Mouse (Mus musculus) lung, postnatal 0 days (tissue): ENCODE measurements around the gene Epb41l5.
A peak's percentile ranks its signal among the peaks of the same experiment; 100 is the strongest.

Experiments used
- CTCF ChIP-seq: IDR thresholded peaks from 2 replicates; pipeline ENCODE4 v1.5.1; 2016; ENCODE audit warnings: antibody characterized with exemption, mild to moderate bottlenecking
- EP300 ChIP-seq: IDR thresholded peaks from 2 replicates; pipeline ENCODE4 v1.6.1; 2016; ENCODE audit warnings: antibody characterized with exemption, mild to moderate bottlenecking, control low read depth

DNA sequence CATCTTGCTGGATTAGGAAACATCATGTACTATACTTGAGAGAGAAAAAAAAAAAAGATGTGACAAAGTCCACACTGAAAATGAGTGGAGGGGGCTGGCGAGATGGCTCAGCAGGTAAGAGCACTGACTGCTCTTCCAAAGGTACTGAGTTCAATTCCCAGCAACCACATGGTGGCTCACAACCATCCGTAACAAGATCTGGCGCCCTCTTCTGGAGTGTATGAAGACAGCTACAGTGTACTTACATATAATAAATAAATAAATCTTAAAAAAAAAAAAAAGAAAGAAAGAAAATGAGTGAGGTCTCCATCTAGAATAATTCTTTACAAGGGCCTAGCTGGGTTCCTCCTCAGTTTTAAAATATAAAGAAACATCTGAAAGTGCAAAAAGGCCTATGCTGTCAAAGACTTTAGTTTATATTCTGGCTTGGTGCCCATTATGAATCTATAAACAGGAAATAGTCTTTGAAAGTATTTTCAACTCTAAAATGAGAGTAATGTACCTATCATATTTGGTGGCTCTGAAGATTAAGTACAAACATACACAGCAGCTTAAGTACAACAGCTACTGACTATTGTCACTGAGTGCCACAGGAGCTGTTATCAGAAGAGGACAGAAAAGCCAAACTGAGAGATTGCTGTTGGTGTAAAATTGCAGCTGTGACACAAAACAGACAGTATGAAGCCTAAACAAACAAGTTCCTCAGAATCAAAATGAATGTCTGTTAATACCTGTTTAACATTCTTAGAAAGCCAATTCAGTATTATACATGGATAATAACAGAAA, 37.2 kb upstream of the Epb41l5 start:
- TF ChIP-seq CTCF = peak; percentile 7; the same call in 1 of the 2 replicates
- TF ChIP-seq EP300 = no peak
